Mouse (Mus musculus): ENCODE results near the gene Zscan12.

- TF ChIP-seq EP300 (IDR thresholded peaks at IDR 0.05) (no peak), CTCF (IDR thresholded peaks at IDR 0.05) (no peak)
Observed at GRCm38 (mm10) chr13:21362621-21363248, at the start of gene Zscan12.
